Mouse (Mus musculus): ENCODE data around the gene Armc2.

GRCm38 (mm10) chr10:41959808-41960207 is 58.4 kb downstream of the Armc2 start:
- no peak for TF ChIP-seq CTCF (IDR thresholded peaks at IDR 0.05; ENCODE audit: extremely low read depth, insufficient read depth, insufficient read length, insufficient replicate concordance)
- no peak for TF ChIP-seq POLR2A (IDR thresholded peaks at IDR 0.05; ENCODE audit: low read depth, low read length)
